Mouse (Mus musculus): ENCODE measurements around the gene Apoc3. TPM values are rescaled to one million over a fixed set of nuclear protein-coding genes. Genes with fewer than 3 reads are reported as not detected.
A peak's percentile ranks its signal among the peaks of the same experiment; 100 is the strongest.

The Apoc3 gene
- polyA plus RNA-seq, 1 experiment from 2014 or later, result 2.3 TPM

DNA sequence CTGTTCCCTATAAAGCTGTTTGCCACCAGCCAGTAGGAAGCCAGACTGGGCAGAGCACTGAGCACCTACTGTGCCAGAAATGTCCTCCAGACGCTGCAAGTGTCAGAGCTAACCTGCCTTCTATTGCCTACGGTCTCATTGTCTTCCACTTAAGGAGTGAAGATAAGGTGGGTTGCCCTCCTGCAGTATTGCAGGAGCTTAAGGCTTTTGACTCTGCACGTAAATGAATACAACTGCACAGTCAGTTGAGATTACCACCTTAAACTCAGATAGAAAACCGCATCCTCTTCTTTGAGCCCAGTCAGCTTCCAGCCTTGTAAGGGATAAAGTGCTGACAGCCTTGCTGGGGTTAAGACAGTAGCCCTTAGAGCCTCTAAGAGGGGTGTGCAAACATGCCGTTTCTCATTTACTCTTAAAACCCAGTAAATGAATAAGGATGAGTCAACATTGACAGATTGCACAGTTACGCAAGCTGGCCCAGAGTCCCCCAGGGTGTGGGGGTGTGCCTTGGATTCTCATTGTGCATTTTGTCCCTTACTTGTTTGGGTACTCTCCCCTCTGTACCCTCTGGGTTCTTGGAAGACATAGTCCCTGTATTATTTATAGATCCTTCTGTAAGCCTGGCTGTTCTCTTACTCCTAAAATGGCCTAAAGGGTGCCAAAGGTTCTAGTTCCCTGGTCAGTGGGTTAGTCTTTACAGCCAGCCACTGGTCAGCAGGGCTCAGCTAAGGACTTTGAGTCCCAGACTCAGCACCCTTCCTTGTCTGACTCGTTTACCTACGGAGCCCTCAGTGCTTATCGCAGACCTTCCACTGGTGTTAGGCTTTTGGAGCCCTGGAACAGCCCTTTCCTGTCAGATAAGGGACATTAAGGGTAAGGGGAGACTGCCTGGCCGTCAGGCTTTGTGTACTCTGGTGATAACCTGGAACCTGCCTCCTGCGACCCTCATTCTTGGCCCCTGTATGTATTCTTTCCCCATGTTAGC lies 19.8 kb downstream of the Apoc3 start:
- WGBS, result 78% methylated on average over 11 of the region's 11 CpGs
- Histone ChIP-seq H3K9ac (ENCODE audit: low read depth, low read length) (no peak overlapping the region), H3K4me1 (replicated peaks; ENCODE audit: insufficient read depth, low read length) (no peaks in the 10 kb centered on the region), H3K4me3 (replicated peaks; ENCODE audit: low read depth, low read length) (no peak overlapping the region), H3K27me3 (ENCODE audit: insufficient read depth, low read length) (no peaks in the 10 kb centered on the region), H3K36me3 (ENCODE audit: insufficient read depth, low read length) (peaks cover 34% of the 10 kb centered on the region), H3K9me3 (replicated peaks; ENCODE audit: low read length) (no peaks in the 10 kb centered on the region), H3K4me2 (ENCODE audit: low read length) (no peak overlapping the region), H3K27ac (no peak overlapping the region)
- no peak for DNase-seq (ENCODE audit: low spot score)
- ATAC-seq (replicated peaks; ENCODE audit: low FRiP score, low read depth), result no peak
- TF ChIP-seq CTCF (IDR thresholded peaks at IDR 0.05; ENCODE audit: low read depth), result no peak

DNA sequence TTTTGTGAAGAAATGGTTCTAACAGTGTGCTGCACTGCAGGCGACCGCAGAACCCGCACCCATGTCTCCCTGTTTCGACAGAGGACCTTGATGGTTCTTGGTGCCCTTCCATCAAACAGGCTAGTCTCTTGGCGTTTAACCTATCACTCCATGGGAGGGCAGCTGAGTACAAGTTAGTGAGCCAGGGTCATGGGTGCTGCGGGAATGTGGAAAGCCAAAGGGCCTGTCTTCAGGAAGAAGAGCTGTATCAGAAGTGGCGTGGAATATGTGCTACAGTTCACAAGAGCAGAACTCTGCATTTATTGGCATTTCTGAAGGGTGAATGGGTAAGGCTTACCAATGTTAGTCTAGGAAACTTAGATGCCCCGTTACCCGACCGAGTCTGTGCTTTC lies 20.5 kb downstream of the Apoc3 start:
- Histone ChIP-seq H3K9me3 (replicated peaks; ENCODE audit: low read length) (no peaks in the 10 kb centered on the region), H3K27ac (no peak overlapping the region), H3K4me3 (replicated peaks; ENCODE audit: low read depth, low read length) (no peak overlapping the region), H3K4me2 (ENCODE audit: low read length) (no peak overlapping the region), H3K27me3 (ENCODE audit: insufficient read depth, low read length) (no peaks in the 10 kb centered on the region), H3K9ac (ENCODE audit: low read depth, low read length) (no peak overlapping the region), H3K36me3 (ENCODE audit: insufficient read depth, low read length) (peaks cover 30% of the 10 kb centered on the region), H3K4me1 (replicated peaks; ENCODE audit: insufficient read depth, low read length) (no peaks in the 10 kb centered on the region)
- WGBS, result 93% methylated on average over 10 of the region's 10 CpGs
- no peak for TF ChIP-seq CTCF (IDR thresholded peaks at IDR 0.05; ENCODE audit: low read depth)
- DNase-seq (ENCODE audit: low spot score) (no peak), ATAC-seq (replicated peaks; ENCODE audit: low FRiP score, low read depth) (no peak)

DNA sequence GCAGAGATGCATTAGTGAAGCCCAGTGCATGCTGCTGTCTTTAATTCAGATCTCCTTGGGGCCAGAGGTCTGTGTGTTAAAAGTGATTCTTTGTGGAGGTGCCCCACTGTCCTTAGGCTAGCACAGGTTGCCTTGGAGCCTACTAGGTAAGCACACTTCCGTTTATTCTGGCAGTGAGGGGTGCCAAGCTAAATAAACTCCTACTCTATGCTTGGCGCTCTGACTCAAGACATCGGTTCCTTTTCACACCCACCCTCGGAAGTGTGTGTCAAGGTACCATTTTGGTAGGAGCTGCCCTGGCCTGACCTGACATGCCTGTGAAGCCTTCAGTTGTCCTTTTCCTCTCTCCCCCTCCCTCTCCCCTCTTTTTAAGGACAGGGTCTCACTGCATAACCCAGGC lies 21.2 kb downstream of the Apoc3 start:
- ATAC-seq (replicated peaks; ENCODE audit: low FRiP score, low read depth) (no peak), DNase-seq (ENCODE audit: low spot score) (no peak)
- H3K9me3 ChIP-seq (replicated peaks; ENCODE audit: low read length), result no peaks in the 10 kb centered on the region
- no peak for TF ChIP-seq CTCF (IDR thresholded peaks at IDR 0.05; ENCODE audit: low read depth)
- no peak overlapping the region for H3K9ac ChIP-seq (ENCODE audit: low read depth, low read length)
- no peak overlapping the region for H3K27ac ChIP-seq
- no peak overlapping the region for H3K4me3 ChIP-seq (replicated peaks; ENCODE audit: low read depth, low read length)
- peaks cover 24% of the 10 kb centered on the region for H3K36me3 ChIP-seq (ENCODE audit: insufficient read depth, low read length)
- H3K4me2 ChIP-seq (ENCODE audit: low read length), result no peak overlapping the region
- H3K27me3 ChIP-seq (ENCODE audit: insufficient read depth, low read length), result no peaks in the 10 kb centered on the region
- WGBS, result 65% methylated on average over 4 of the region's 4 CpGs
- no peaks in the 10 kb centered on the region for H3K4me1 ChIP-seq (replicated peaks; ENCODE audit: insufficient read depth, low read length)

DNA sequence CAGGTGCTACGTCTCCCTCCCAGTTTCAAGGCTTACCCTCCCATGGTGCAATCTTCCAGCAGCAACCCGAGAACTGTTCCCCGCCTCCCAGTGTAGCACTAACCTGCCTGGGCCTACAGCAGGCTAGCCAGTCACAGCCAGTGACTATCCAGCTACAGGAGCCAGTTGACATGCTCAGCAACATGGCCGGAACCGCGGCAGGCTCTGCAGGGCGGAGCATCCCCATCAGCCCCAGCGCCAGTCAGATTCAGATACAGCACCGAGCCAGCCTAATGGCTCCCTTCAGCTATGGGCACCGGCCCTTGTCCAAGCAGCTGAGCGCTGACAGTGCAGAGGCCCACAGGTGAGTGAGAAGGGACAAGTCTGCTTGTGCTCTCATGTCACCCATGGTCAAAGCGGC lies 25.0 kb downstream of the Apoc3 start:
- Histone ChIP-seq H3K27ac (no peak overlapping the region), H3K4me1 (replicated peaks; ENCODE audit: insufficient read depth, low read length) (no peaks in the 10 kb centered on the region), H3K9me3 (replicated peaks; ENCODE audit: low read length) (no peaks in the 10 kb centered on the region), H3K9ac (ENCODE audit: low read depth, low read length) (no peak overlapping the region), H3K36me3 (ENCODE audit: insufficient read depth, low read length) (peaks cover 38% of the 10 kb centered on the region), H3K27me3 (ENCODE audit: insufficient read depth, low read length) (no peaks in the 10 kb centered on the region), H3K4me3 (replicated peaks; ENCODE audit: low read depth, low read length) (no peak overlapping the region), H3K4me2 (ENCODE audit: low read length) (no peak overlapping the region)
- no peak for TF ChIP-seq CTCF (IDR thresholded peaks at IDR 0.05; ENCODE audit: low read depth)
- DNase-seq (ENCODE audit: low spot score) (no peak), ATAC-seq (replicated peaks; ENCODE audit: low FRiP score, low read depth) (no peak)
- 89% methylated on average over 12 of the region's 12 CpGs for WGBS

DNA sequence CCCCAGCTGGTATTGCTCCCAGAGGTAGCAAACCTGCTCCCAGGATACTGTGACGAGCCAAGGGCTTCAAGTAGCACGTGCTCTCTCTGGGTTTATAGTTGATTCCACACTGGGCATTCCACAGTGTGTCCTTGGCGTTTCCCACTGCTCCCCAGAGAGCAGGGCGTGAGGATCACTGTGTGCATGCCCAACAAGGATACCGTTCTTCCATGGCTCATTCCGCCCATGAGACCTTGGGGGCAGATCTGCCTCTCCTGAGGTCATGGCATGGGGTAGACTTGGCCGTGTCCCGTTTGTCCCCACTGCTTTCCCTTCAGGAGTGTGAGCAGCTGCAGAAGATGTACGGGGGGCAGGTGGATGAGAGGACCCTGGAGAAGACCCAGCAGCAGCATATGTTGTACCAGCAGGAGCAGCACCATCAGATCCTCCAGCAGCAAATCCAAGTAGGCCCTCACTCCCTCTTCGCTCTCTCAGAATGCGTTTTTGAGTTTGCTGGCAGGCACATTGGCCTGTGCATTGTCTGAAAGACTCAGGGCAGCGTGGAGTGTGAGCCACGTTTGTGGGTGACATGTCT lies 26.9 kb downstream of the Apoc3 start:
- no peak overlapping the region for H3K9ac ChIP-seq (ENCODE audit: low read depth, low read length)
- DNase-seq (ENCODE audit: low spot score), result no peak
- H3K4me1 ChIP-seq (replicated peaks; ENCODE audit: insufficient read depth, low read length), result no peaks in the 10 kb centered on the region
- no peak for TF ChIP-seq CTCF (IDR thresholded peaks at IDR 0.05; ENCODE audit: low read depth)
- no peak overlapping the region for H3K4me2 ChIP-seq (ENCODE audit: low read length)
- WGBS, result 85% methylated on average over 13 of the region's 13 CpGs
- no peak overlapping the region for H3K4me3 ChIP-seq (replicated peaks; ENCODE audit: low read depth, low read length)
- peaks cover 56% of the 10 kb centered on the region for H3K36me3 ChIP-seq (ENCODE audit: insufficient read depth, low read length)
- no peaks in the 10 kb centered on the region for H3K9me3 ChIP-seq (replicated peaks; ENCODE audit: low read length)
- no peaks in the 10 kb centered on the region for H3K27me3 ChIP-seq (ENCODE audit: insufficient read depth, low read length)
- no peak for ATAC-seq (replicated peaks; ENCODE audit: low FRiP score, low read depth)
- no peak overlapping the region for H3K27ac ChIP-seq

- DNase-seq (ENCODE audit: low spot score), result no peak
- ATAC-seq (replicated peaks; ENCODE audit: low FRiP score, low read depth), result 0 out of 2 replicates have a peak, but pooled peaks have one; percentile 43
- H3K36me3 ChIP-seq (ENCODE audit: insufficient read depth, low read length), result peaks cover 56% of the 10 kb centered on the region
- no peak overlapping the region for H3K4me2 ChIP-seq (ENCODE audit: low read length)
- H3K4me3 ChIP-seq (replicated peaks; ENCODE audit: low read depth, low read length), result no peak overlapping the region
- H3K9ac ChIP-seq (ENCODE audit: low read depth, low read length), result no peak overlapping the region
- no peaks in the 10 kb centered on the region for H3K27me3 ChIP-seq (ENCODE audit: insufficient read depth, low read length)
- no peaks in the 10 kb centered on the region for H3K9me3 ChIP-seq (replicated peaks; ENCODE audit: low read length)
- TF ChIP-seq CTCF (IDR thresholded peaks at IDR 0.05; ENCODE audit: low read depth), result no peak
- WGBS, result 58% methylated on average over 6 of the region's 6 CpGs
- H3K27ac ChIP-seq, result no peak overlapping the region
- no peaks in the 10 kb centered on the region for H3K4me1 ChIP-seq (replicated peaks; ENCODE audit: insufficient read depth, low read length)
These were observed 28.0 kb downstream of the Apoc3 start for GRCm38 (mm10) chr9:46207501-46207869.

All from kidney, postnatal 0 days (tissue).